Mouse (Mus musculus): ENCODE measurements around the gene Olfr609. TPM values are rescaled to one million over a fixed set of nuclear protein-coding genes. Genes with fewer than 3 reads are reported as not detected.

Olfr609 gene
- polyA plus RNA-seq, 1 experiment from 2014 or later: not detected

Other genes with a start within 250 kb of the Olfr609 start
- not detected in 2 replicates for gene Usp17ld, start 245.6 kb downstream of the Olfr609 start, polyA plus RNA-seq (2015; fragmentation: Nextera tagmentation; extraction: Ambion mirVana)
- 0.06 TPM in 1 of 2 replicates, not detected in the other for gene Olfr596, start 192.4 kb downstream of the Olfr609 start, polyA plus RNA-seq (2015; fragmentation: Nextera tagmentation; extraction: Ambion mirVana)
- gene Olfr597, start 181.7 kb downstream of the Olfr609 start, polyA plus RNA-seq (2015; fragmentation: Nextera tagmentation; extraction: Ambion mirVana): not detected in 2 replicates
- not detected in 2 replicates for gene Olfr598, start 174.5 kb downstream of the Olfr609 start, polyA plus RNA-seq (2015; fragmentation: Nextera tagmentation; extraction: Ambion mirVana)
- not detected in 2 replicates for gene Olfr599, start 162.1 kb downstream of the Olfr609 start, polyA plus RNA-seq (2015; fragmentation: Nextera tagmentation; extraction: Ambion mirVana)
- gene Olfr600, start 148.4 kb downstream of the Olfr609 start, polyA plus RNA-seq (2015; fragmentation: Nextera tagmentation; extraction: Ambion mirVana): not detected in 2 replicates
- gene Olfr601, start 135.4 kb downstream of the Olfr609 start, polyA plus RNA-seq (2015; fragmentation: Nextera tagmentation; extraction: Ambion mirVana): not detected in 2 replicates
- gene Olfr603, start 111.9 kb downstream of the Olfr609 start, polyA plus RNA-seq (2015; fragmentation: Nextera tagmentation; extraction: Ambion mirVana): not detected in 2 replicates
- gene Usp17lc, start 83.0 kb downstream of the Olfr609 start, polyA plus RNA-seq (2015; fragmentation: Nextera tagmentation; extraction: Ambion mirVana): not detected in 2 replicates
- gene Olfr605, start 52.6 kb downstream of the Olfr609 start, polyA plus RNA-seq (2015; fragmentation: Nextera tagmentation; extraction: Ambion mirVana): not detected in 2 replicates
- not detected in 2 replicates for gene Olfr606, start 49.0 kb downstream of the Olfr609 start, polyA plus RNA-seq (2015; fragmentation: Nextera tagmentation; extraction: Ambion mirVana)
- not detected in 2 replicates for gene Olfr607, start 33.9 kb downstream of the Olfr609 start, polyA plus RNA-seq (2015; fragmentation: Nextera tagmentation; extraction: Ambion mirVana)
- not detected in 2 replicates for gene Olfr608, start 28.2 kb downstream of the Olfr609 start, polyA plus RNA-seq (2015; fragmentation: Nextera tagmentation; extraction: Ambion mirVana)
- gene Olfr610, start 14.1 kb upstream of the Olfr609 start, polyA plus RNA-seq (2015; fragmentation: Nextera tagmentation; extraction: Ambion mirVana): not detected in 2 replicates
- not detected in 2 replicates for gene Olfr611, start 22.8 kb upstream of the Olfr609 start, polyA plus RNA-seq (2015; fragmentation: Nextera tagmentation; extraction: Ambion mirVana)
- not detected in 2 replicates for gene Olfr612, start 44.7 kb upstream of the Olfr609 start, polyA plus RNA-seq (2015; fragmentation: Nextera tagmentation; extraction: Ambion mirVana)
- not detected in 2 replicates for gene Olfr613, start 50.0 kb upstream of the Olfr609 start, polyA plus RNA-seq (2015; fragmentation: Nextera tagmentation; extraction: Ambion mirVana)
- not detected in 2 replicates for gene Olfr615, start 58.0 kb upstream of the Olfr609 start, polyA plus RNA-seq (2015; fragmentation: Nextera tagmentation; extraction: Ambion mirVana)
- gene Olfr616, start 71.1 kb upstream of the Olfr609 start, polyA plus RNA-seq (2015; fragmentation: Nextera tagmentation; extraction: Ambion mirVana): not detected in 2 replicates
- not detected in 2 replicates for gene Olfr617, start 75.0 kb upstream of the Olfr609 start, polyA plus RNA-seq (2015; fragmentation: Nextera tagmentation; extraction: Ambion mirVana)
- 0.15 TPM in 1 of 2 replicates, not detected in the other for gene Olfr618, start 92.0 kb upstream of the Olfr609 start, polyA plus RNA-seq (2015; fragmentation: Nextera tagmentation; extraction: Ambion mirVana)
- not detected in 2 replicates for gene Olfr619, start 102.5 kb upstream of the Olfr609 start, polyA plus RNA-seq (2015; fragmentation: Nextera tagmentation; extraction: Ambion mirVana)
- gene Olfr620, start 114.5 kb upstream of the Olfr609 start, polyA plus RNA-seq (2015; fragmentation: Nextera tagmentation; extraction: Ambion mirVana): not detected in 2 replicates
- not detected in 2 replicates for gene Olfr622, start 144.6 kb upstream of the Olfr609 start, polyA plus RNA-seq (2015; fragmentation: Nextera tagmentation; extraction: Ambion mirVana)
- gene Olfr623, start 165.6 kb upstream of the Olfr609 start, polyA plus RNA-seq (2015; fragmentation: Nextera tagmentation; extraction: Ambion mirVana): not detected in 2 replicates
- not detected in 2 replicates for gene Olfr624, start 173.1 kb upstream of the Olfr609 start, polyA plus RNA-seq (2015; fragmentation: Nextera tagmentation; extraction: Ambion mirVana)
- gene Olfr625-ps1, start 184.7 kb upstream of the Olfr609 start, polyA plus RNA-seq (2015; fragmentation: Nextera tagmentation; extraction: Ambion mirVana): not detected in 2 replicates
- not detected in 2 replicates for gene Olfr243, start 216.6 kb upstream of the Olfr609 start, polyA plus RNA-seq (2015; fragmentation: Nextera tagmentation; extraction: Ambion mirVana)
- gene Olfr628, start 232.3 kb upstream of the Olfr609 start, polyA plus RNA-seq (2015; fragmentation: Nextera tagmentation; extraction: Ambion mirVana): not detected in 2 replicates
- gene Olfr629, start 246.9 kb upstream of the Olfr609 start, polyA plus RNA-seq (2015; fragmentation: Nextera tagmentation; extraction: Ambion mirVana): not detected in 2 replicates